Comparison of ENCODE assay signal across 20 mouse cellular contexts in the genomic region with DNA sequence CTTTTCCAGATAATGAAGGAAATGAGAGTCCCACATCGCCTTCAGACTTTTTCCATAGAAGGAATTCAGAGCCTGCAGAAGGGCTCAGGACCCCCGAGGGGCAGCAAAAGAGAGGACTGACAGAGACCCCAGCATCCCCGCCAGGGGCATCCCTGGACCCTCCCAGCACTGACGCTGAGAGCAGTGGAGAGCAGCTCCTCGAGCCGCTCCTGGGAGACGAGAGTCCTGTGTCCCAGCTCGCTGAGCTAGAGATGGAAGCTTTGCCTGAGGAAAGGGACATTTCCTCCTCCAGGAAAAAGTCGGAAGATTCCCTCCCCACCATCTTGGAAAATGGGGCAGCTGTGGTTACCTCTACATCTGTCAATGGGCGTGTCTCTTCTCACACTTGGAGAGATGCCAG. TPM values are rescaled to one million over a fixed set of nuclear protein-coding genes. Genes with fewer than 3 reads are reported as not detected.
DNase-seq lines count a peak whose midpoint lies in the region; TF ChIP-seq lines count a peak whose summit lies in the region.
"Had no signal": no experiment of that assay in that cellular context is flagged by ENCODE, and none has a peak within 500 bp of the region (broad histone marks: within the 10 kb centered on the region; RNA-seq: fewer than 3 reads in every experiment).

No protein-coding gene starts in this region.

- DNase-seq in cerebellum, adult 9-10 months: peak; percentile 46
- DNase-seq in cerebellum, postnatal 10 days: no peak
- peak; percentile 7 for DNase-seq in kidney, adult 9 months
- no peak for DNase-seq in kidney, postnatal 25 days
- DNase-seq in testis, postnatal 10 days (ENCODE audit: low spot score): no peak
- DNase-seq in heart, postnatal 4 days: no peak
- DNase-seq: adrenal gland, postnatal 10 days; cerebellum, postnatal 25 days; gastrocnemius, postnatal 36 days; heart, postnatal 36 days; kidney, adult 18-20 months had no signal

- H3K4me1 ChIP-seq in testis, adult 2 months (ENCODE audit: control insufficient read depth, insufficient read depth, low read length): peaks cover 38% of the 10 kb centered on the region

- no peak for TF ChIP-seq POLR2A in testis, adult 2 months (IDR thresholded peaks at IDR 0.05; ENCODE audit: control insufficient read depth, low read depth, low read length)

- no peak for TF ChIP-seq CTCF in testis, adult 2 months (IDR thresholded peaks at IDR 0.05; ENCODE audit: control insufficient read depth, insufficient read depth, insufficient replicate concordance, low read depth, low read length)

- peaks cover 14% of the 10 kb centered on the region for H3K36me3 ChIP-seq in testis, adult 2 months (ENCODE audit: control insufficient read depth, insufficient read depth, low read length)

- H3K27me3 ChIP-seq in testis, adult 2 months (ENCODE audit: control insufficient read depth, insufficient read depth, low read length): no peaks in the 10 kb centered on the region
- H3K27me3 ChIP-seq: heart, embryonic 13.5 days had no signal

- H3K27ac ChIP-seq in testis, adult 2 months (ENCODE audit: control insufficient read depth, insufficient read depth, low read depth, low read length): no peak overlapping the region
- H3K27ac ChIP-seq: heart, embryonic 13.5 days; hindbrain, embryonic 12.5 days had no signal

- peak overlapping the region; percentile 90 for H3K4me3 ChIP-seq in testis, adult 2 months (ENCODE audit: control insufficient read depth, low read depth, low read length)
- H3K4me3 ChIP-seq: heart, embryonic 13.5 days; hindbrain, embryonic 12.5 days had no signal

RNA-seq across cellular contexts. Expression of a gene that starts 2.4 kb away (rescaled TPM):
- 71.7 and 80.8 TPM in 2 replicates for polyA plus RNA-seq in testis, adult 2 months (2012; rRNA removed)
- total RNA-seq in heart, postnatal 4 days (2021): 10 to 100 TPM; 72.3 to 78.5 TPM

RNA-seq across cellular contexts. Expression of a gene that starts 2.4 kb away (rescaled TPM):
- 65.0 and 66.5 TPM in 2 replicates for polyA plus RNA-seq in testis, adult 2 months (2012; rRNA removed)
- total RNA-seq in heart, postnatal 4 days (2021): 10 to 100 TPM; 34.3 to 35.8 TPM

RNA-seq across cellular contexts. Expression of a gene that starts 4.0 kb away (rescaled TPM):
- polyA plus RNA-seq in testis, adult 2 months (2012; rRNA removed): 157 and 183 TPM in 2 replicates
- 10 to 100 TPM; 16.5 to 18.0 TPM for total RNA-seq in heart, postnatal 4 days (2021)

RNA-seq across cellular contexts. Expression of a gene that starts 8.3 kb away (rescaled TPM):
- not detected in 2 replicates for polyA plus RNA-seq in testis, adult 2 months (2012; rRNA removed)
- not detected for total RNA-seq in heart, postnatal 4 days (2021)
- total RNA-seq: adrenal gland, postnatal 10 days; adrenal gland, postnatal 4 days; G1E; gastrocnemius, adult 8-10 months; gastrocnemius, postnatal 36 days; heart, postnatal 36 days had no signal
- polyA plus RNA-seq: embryonic facial prominence, embryonic 14.5 days; forebrain, embryonic 14.5 days; heart, postnatal 0 days; hindbrain, embryonic 12.5 days had no signal

RNA-seq across cellular contexts. Expression of a gene that starts 16.1 kb away (rescaled TPM):
- polyA plus RNA-seq in testis, adult 2 months (2012; rRNA removed): 83.4 and 93.0 TPM in 2 replicates
- 10 to 100 TPM; 56.5 to 58.1 TPM for total RNA-seq in heart, postnatal 4 days (2021)

Comparison
In these comparisons a context has a peak if more than half of its experiments do, and no peak if none do; other contexts are left out.
1. DNase-seq: peak in cerebellum, adult 9-10 months (single experiment) and kidney, adult 9 months (single experiment); none in cerebellum, postnatal 10 days (0 of 2), kidney, postnatal 25 days (0 of 2), testis, postnatal 10 days (single experiment) and heart, postnatal 4 days (single experiment).